Mouse (Mus musculus) kidney, postnatal 25 days (tissue): ENCODE measurements at regions not wholly inside any gene's neighbourhood (a gene's known extent, or its start where the extent isn't known, plus 50 kb on each side); places are given as distances from the start of the nearest gene placed in this dataset.
A peak's percentile ranks its signal among the peaks of the same experiment; 100 is the strongest.

ENCODE experiments used
- DNase-seq, 2 experiments: peaks; one replicate each; pipeline ENCODE4 v3.0.0; 2021; ENCODE audit warnings: mixed read lengths in 2 of 2

GRCm38 (mm10) chr10:95773425-95773980, 69.2 kb downstream of the Gm33543 start:
- peak; percentile 74 to 91 for DNase-seq

GRCm38 (mm10) chr10:95772811-95773424, 69.8 kb downstream of the Gm33543 start:
- peak in 1 of 2 experiments; percentile 49 for DNase-seq

DNA sequence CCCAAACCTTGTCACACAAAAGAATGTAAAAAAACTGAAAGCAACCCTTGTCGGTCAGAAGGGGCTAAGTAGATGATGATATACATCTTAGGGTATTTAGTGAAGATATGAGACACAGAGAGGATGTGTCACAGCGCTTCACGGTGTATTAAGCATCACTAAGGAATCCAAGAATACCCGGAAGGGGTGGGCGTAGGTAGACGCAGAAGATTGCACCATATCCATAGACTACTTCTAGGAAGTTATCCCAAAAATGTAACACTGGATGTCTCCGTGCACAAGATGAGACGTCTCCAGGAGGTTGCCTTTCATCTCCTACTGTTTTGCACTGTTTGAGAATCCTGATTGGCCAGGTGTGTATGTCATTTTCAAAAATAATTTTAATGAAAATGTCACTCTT, 73.8 kb downstream of the Gm33543 start:
- no peak for DNase-seq

GRCm38 (mm10) chr10:95767526-95768161, 75.1 kb downstream of the Gm33543 start:
- no peak for DNase-seq

GRCm38 (mm10) chr10:95764129-95764528, 78.6 kb downstream of the Gm33543 start:
- peak; percentile 70 to 81 for DNase-seq

DNA sequence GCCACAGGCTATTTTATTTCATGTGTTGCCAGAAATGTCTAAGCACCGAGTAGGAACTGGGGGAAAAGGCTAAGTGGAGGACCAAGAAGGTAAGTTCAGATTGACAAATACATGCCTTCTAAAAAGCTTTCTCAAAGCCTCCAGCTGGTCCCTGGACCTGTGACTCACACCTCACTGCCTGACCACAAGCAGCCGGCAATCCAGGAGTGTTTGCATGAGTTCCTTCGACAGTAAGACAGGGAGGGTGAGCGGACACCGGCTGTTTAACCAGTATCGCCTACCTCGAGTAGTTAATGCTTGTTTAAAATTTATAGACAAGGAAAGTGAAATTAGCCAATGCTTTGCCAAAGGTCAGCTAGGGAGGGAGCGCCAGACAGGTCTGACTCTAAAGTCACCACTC, 80.1 kb downstream of the Gm33543 start:
- DNase-seq: peak; percentile 35 to 53

- no peak for DNase-seq
Observed at GRCm38 (mm10) chr10:95761969-95762368, 80.8 kb downstream of the Gm33543 start.

- DNase-seq: no peak
Observed at GRCm38 (mm10) chr10:95760121-95760870, 82.4 kb downstream of the Gm33543 start.

DNA sequence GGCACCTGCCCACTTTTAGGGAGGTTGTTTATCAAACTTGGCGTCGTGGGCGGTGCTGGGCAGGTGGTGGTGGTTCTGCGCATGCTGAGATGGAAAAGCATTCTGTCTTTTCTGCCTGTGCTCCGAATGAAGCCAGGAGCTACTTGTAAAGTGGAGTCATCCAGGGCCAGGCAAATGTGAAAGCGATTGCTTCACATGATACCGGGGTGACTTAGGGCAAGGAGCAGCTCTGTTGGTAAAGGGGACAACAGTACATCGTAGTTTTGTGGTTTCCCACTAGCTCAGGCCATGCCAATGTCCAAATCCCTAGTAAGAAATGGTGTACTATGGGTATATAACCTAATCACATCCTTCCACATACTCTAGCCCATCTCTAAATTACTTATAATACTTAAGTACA, 84.5 kb downstream of the Gm33543 start:
- no peak for DNase-seq

- DNase-seq: no peak
Observed at GRCm38 (mm10) chr10:95755429-95755828, 82.2 kb upstream of the Anapc15-ps start.

GRCm38 (mm10) chr10:95753396-95753905, 80.2 kb upstream of the Anapc15-ps start:
- DNase-seq: no peak

- DNase-seq: no peak
Observed at GRCm38 (mm10) chr10:95748360-95748759, 75.1 kb upstream of the Anapc15-ps start.

DNA sequence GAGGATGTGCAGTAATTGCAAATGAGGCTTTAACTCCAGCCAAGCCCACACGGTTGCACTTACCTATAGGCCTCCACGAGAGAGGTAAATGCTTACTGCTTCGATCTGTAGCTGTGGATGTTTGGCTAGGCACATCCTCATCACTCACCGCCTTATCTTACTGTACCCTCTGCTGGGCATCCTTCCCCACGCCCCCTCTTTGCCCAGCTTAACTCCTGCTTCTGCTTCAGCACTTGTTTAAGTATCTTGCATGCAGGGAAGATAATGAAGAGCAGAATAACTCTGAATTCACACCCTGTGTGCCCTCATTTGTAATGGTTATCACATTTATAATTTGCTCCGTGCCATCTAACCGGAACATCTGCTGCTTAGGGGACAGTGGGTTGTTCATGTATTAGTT, 74.7 kb upstream of the Anapc15-ps start:
- no peak for DNase-seq

- no peak for DNase-seq
Observed at GRCm38 (mm10) chr10:95745834-95746620, 72.8 kb upstream of the Anapc15-ps start.

DNA sequence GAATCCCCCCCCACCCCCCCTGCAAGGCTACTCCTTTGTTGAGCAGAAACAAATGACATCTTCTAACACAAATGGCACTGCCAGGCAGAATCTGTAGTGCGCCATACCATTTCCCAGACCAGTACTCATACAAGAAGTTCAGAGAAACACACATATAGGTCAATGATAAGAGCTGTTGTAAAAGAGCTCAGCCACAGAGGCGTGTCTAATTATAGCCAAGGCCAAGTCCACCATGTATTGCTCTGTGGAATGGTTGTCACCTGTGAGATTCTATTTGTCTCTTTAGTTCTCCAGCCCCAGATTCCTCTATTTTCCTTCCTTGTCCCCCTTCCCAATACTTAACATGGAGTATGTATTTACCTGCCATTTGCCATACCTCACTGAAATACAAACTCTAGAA, 72.0 kb upstream of the Anapc15-ps start:
- no peak for DNase-seq

GRCm38 (mm10) chr10:95743627-95744026, 70.4 kb upstream of the Anapc15-ps start:
- DNase-seq: no peak

DNA sequence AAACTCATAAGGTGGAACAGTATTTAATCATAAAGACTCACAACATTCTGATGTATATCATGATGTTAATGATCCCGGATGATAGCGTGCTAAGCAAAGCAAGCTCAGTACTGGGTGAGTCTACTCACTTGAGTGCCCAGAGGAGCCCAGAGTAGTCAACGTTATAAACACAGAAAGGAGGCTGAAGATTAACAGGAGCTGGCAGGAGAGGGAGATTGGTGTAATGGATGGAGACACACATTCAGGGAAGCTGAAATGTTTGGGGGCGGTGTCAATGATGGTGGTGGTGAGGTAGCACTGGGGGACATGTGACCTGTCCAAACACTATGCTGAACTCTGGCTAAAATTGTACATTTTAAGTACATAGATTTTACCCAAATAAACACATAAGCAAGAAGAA, 66.2 kb upstream of the Anapc15-ps start:
- DNase-seq: peak in 1 of 2 experiments; percentile 43

GRCm38 (mm10) chr10:95736743-95737142, 63.5 kb upstream of the Anapc15-ps start:
- DNase-seq: peak; percentile 30 to 54

- DNase-seq: peak in 1 of 2 experiments; percentile 49
Observed at GRCm38 (mm10) chr10:95731001-95731400, 57.8 kb upstream of the Anapc15-ps start.

- peak; percentile 60 to 79 for DNase-seq
Observed at GRCm38 (mm10) chr10:95729890-95730289, 56.6 kb upstream of the Anapc15-ps start.

- peak; percentile 88 to 95 for DNase-seq
Observed at GRCm38 (mm10) chr10:95725910-95726309, 52.7 kb upstream of the Anapc15-ps start.

DNA sequence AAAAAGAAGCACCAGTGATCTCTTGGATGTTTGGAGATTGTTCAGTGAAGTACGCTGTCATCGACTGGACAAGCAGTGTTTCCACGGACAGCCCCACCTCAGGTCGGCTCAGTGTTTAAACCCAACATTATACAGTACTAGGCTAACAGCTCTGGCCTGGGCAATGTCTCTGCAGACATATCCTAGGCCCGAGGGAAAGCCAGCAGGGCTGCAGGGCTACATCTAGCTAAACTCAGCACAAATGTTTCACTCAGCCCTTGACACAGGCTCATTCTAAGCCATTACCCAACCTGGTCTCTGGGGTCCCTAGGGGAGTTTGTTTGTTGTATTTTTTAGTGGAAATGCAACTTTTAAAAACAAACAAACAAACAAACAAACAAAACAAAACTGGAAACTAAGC, 52.1 kb upstream of the Anapc15-ps start:
- DNase-seq: no peak
